Mouse (Mus musculus) limb, embryonic 10.5 days (tissue): Measurements from ENCODE around the gene Wdr74. TPM values are rescaled to one million over a fixed set of nuclear protein-coding genes. Genes with fewer than 3 reads are reported as not detected.

Experiments
- DNase-seq: peaks from one replicate; pipeline ENCODE4 v3.0.0-alpha.2; 2017; ENCODE audit warnings: low spot score
- H3K27ac ChIP-seq: fragments of 300-500 bp; sonication (generic); 2 replicates; pipeline ENCODE4 v1.5.1; 2016; ENCODE audit warnings: mild to moderate bottlenecking
- H3K27me3 ChIP-seq: fragments of 300-500 bp; sonication (generic); 2 replicates; pipeline ENCODE4 v1.6.1; 2016; ENCODE audit warnings: low read depth, mild to moderate bottlenecking; ENCODE audit not compliant: poor library complexity, severe bottlenecking
- H3K36me3 ChIP-seq: fragments of 300-500 bp; sonication (generic); 2 replicates; pipeline ENCODE4 v1.6.1; 2016; ENCODE audit warnings: mild to moderate bottlenecking, moderate library complexity
- H3K4me1 ChIP-seq: fragments of 300-500 bp; sonication (generic); 2 replicates; pipeline ENCODE4 v1.6.1; 2016
- H3K4me3 ChIP-seq: fragments of 300-500 bp; sonication (generic); 2 replicates; pipeline ENCODE4 v1.5.1; 2016; ENCODE audit warnings: mild to moderate bottlenecking, moderate library complexity
- H3K9me3 ChIP-seq: fragments of 300-500 bp; sonication (generic); replicated peaks from 2 replicates; pipeline ENCODE4 v1.6.1; 2016; ENCODE audit warnings: mild to moderate bottlenecking
- WGBS: fragments of 180-500 bp; shearing (Covaris S2); methylation state at CpG from one replicate; pipeline ENCODE4 v1.1.7; 2016; 5-methylcytosine and 5-hydroxymethylcytosine counted together
- polyA plus RNA-seq: library from polyadenylated mRNA; unstranded; fragments of >200 nt; fragmentation: Nextera tagmentation; extraction: Ambion mirVana; gene quantifications from 2 replicates; pipeline ENCODE4 v1.2.1, GENCODE M21; 2016

Gene Wdr74
- polyA plus RNA-seq = 121 and 145 TPM in 2 replicates

GRCm38 (mm10) chr19:8735389-8736159 is at the start of gene Wdr74:
Gene Wdr74, plus strand, starts transcription at chr19:8735827.
- Histone ChIP-seq H3K27me3 (no peaks in the 10 kb centered on the region), H3K4me3 (peak within 1 kb of the TSS; percentile 67), H3K9me3 (no peaks in the 10 kb centered on the region), H3K4me1 (peaks cover 12% of the 10 kb centered on the region), H3K36me3 (peaks cover 36% of the 10 kb centered on the region), H3K27ac (peak within 1 kb of the TSS; percentile 84)
- DNase-seq = peak; percentile 95
- WGBS = under 1% methylated on average over 32 of the region's 32 CpGs

- no peaks in the 10 kb centered on the region for H3K36me3 ChIP-seq
- no peaks in the 10 kb centered on the region for H3K9me3 ChIP-seq
- 80% methylated on average over 9 of the region's 9 CpGs for WGBS
- H3K4me3 ChIP-seq = no peak overlapping the region
- H3K27me3 ChIP-seq = no peaks in the 10 kb centered on the region
- no peak overlapping the region for H3K27ac ChIP-seq
- H3K4me1 ChIP-seq = no peaks in the 10 kb centered on the region
- DNase-seq = no peak
Observed at GRCm38 (mm10) chr19:8691871-8692539, 43.6 kb upstream of the Wdr74 start.

GRCm38 (mm10) chr19:8692740-8693139 is 42.9 kb upstream of the Wdr74 start:
- H3K9me3 ChIP-seq = no peaks in the 10 kb centered on the region
- no peaks in the 10 kb centered on the region for H3K36me3 ChIP-seq
- no peak for DNase-seq
- no peaks in the 10 kb centered on the region for H3K4me1 ChIP-seq
- H3K27ac ChIP-seq = no peak overlapping the region
- no peak overlapping the region for H3K4me3 ChIP-seq
- 69% methylated on average over 5 of the region's 5 CpGs for WGBS
- H3K27me3 ChIP-seq = no peaks in the 10 kb centered on the region

- WGBS = 55% methylated on average over 6 of the region's 6 CpGs
- no peaks in the 10 kb centered on the region for H3K27me3 ChIP-seq
- no peaks in the 10 kb centered on the region for H3K4me1 ChIP-seq
- no peaks in the 10 kb centered on the region for H3K36me3 ChIP-seq
- H3K4me3 ChIP-seq = no peak overlapping the region
- H3K27ac ChIP-seq = no peak overlapping the region
- no peak for DNase-seq
- no peaks in the 10 kb centered on the region for H3K9me3 ChIP-seq
Observed at GRCm38 (mm10) chr19:8695330-8695729, 40.3 kb upstream of the Wdr74 start.

GRCm38 (mm10) chr19:8699652-8700051 is 36.0 kb upstream of the Wdr74 start:
- H3K27me3 ChIP-seq = no peaks in the 10 kb centered on the region
- H3K9me3 ChIP-seq = no peaks in the 10 kb centered on the region
- H3K4me1 ChIP-seq = no peaks in the 10 kb centered on the region
- no peaks in the 10 kb centered on the region for H3K36me3 ChIP-seq
- WGBS = 81% methylated on average over 9 of the region's 9 CpGs
- H3K27ac ChIP-seq = no peak overlapping the region
- no peak for DNase-seq
- H3K4me3 ChIP-seq = no peak overlapping the region

GRCm38 (mm10) chr19:8702458-8702857 is 33.2 kb upstream of the Wdr74 start:
- no peak for DNase-seq
- H3K36me3 ChIP-seq = peaks cover 15% of the 10 kb centered on the region
- WGBS = 84% methylated on average over 3 of the region's 3 CpGs

GRCm38 (mm10) chr19:8703571-8703970 is 32.1 kb upstream of the Wdr74 start:
- Histone ChIP-seq H3K27ac (no peak overlapping the region), H3K4me3 (no peak overlapping the region), H3K4me1 (no peaks in the 10 kb centered on the region), H3K9me3 (no peaks in the 10 kb centered on the region), H3K36me3 (peaks cover 26% of the 10 kb centered on the region), H3K27me3 (no peaks in the 10 kb centered on the region)
- DNase-seq = no peak
- 60% methylated on average over 4 of the region's 4 CpGs for whole genome bisulfite sequencing

More at GRCm38 (mm10) chr19:8702458-8702857, 33.2 kb upstream of the Wdr74 start:
- H3K27me3 ChIP-seq = no peaks in the 10 kb centered on the region
- no peak overlapping the region for H3K4me3 ChIP-seq
- no peak overlapping the region for H3K27ac ChIP-seq
- H3K9me3 ChIP-seq = no peaks in the 10 kb centered on the region
- no peaks in the 10 kb centered on the region for H3K4me1 ChIP-seq

- Histone ChIP-seq H3K27me3 (no peaks in the 10 kb centered on the region), H3K9me3 (no peaks in the 10 kb centered on the region), H3K36me3 (peaks cover 42% of the 10 kb centered on the region), H3K27ac (0 out of 2 replicates have a peak overlapping the region, but pooled peaks have one; percentile 25), H3K4me1 (no peaks in the 10 kb centered on the region), H3K4me3 (no peak overlapping the region)
- 83% methylated on average over 6 of the region's 6 CpGs for WGBS
- DNase-seq = no peak
Observed at GRCm38 (mm10) chr19:8705026-8705708, 30.5 kb upstream of the Wdr74 start.

GRCm38 (mm10) chr19:8706132-8706667 is 29.4 kb upstream of the Wdr74 start:
- WGBS = 84% methylated on average over 7 of the region's 7 CpGs
- H3K9me3 ChIP-seq = no peaks in the 10 kb centered on the region
- H3K27ac ChIP-seq = no peak overlapping the region
- H3K36me3 ChIP-seq = peaks cover 52% of the 10 kb centered on the region
- DNase-seq = no peak
- no peaks in the 10 kb centered on the region for H3K27me3 ChIP-seq
- H3K4me1 ChIP-seq = no peaks in the 10 kb centered on the region
- H3K4me3 ChIP-seq = no peak overlapping the region

- peaks cover 7% of the 10 kb centered on the region for H3K4me1 ChIP-seq
- no peaks in the 10 kb centered on the region for H3K9me3 ChIP-seq
- no peak for DNase-seq
- H3K27me3 ChIP-seq = no peaks in the 10 kb centered on the region
- 96% methylated on average over 7 of the region's 7 CpGs for WGBS
- no peak overlapping the region for H3K4me3 ChIP-seq
- H3K27ac ChIP-seq = no peak overlapping the region
- H3K36me3 ChIP-seq = peaks cover 60% of the 10 kb centered on the region
Observed at GRCm38 (mm10) chr19:8706930-8707329, 28.7 kb upstream of the Wdr74 start.

GRCm38 (mm10) chr19:8708954-8709353 is 26.7 kb upstream of the Wdr74 start:
- Histone ChIP-seq H3K27me3 (no peaks in the 10 kb centered on the region), H3K27ac (no peak overlapping the region), H3K4me1 (peaks cover 17% of the 10 kb centered on the region), H3K4me3 (no peak overlapping the region), H3K9me3 (no peaks in the 10 kb centered on the region), H3K36me3 (peaks cover 65% of the 10 kb centered on the region)
- 94% methylated on average over 8 of the region's 8 CpGs for WGBS
- no peak for DNase-seq

- no peak for DNase-seq
- no peak overlapping the region for H3K27ac ChIP-seq
Observed at GRCm38 (mm10) chr19:8710057-8710456, 25.6 kb upstream of the Wdr74 start.

More at GRCm38 (mm10) chr19:8710057-8710456, 25.6 kb upstream of the Wdr74 start:
- Histone ChIP-seq H3K4me1 (peaks cover 21% of the 10 kb centered on the region), H3K27me3 (no peaks in the 10 kb centered on the region), H3K4me3 (no peak overlapping the region), H3K36me3 (peaks cover 65% of the 10 kb centered on the region), H3K9me3 (no peaks in the 10 kb centered on the region)
- 96% methylated on average over 2 of the region's 2 CpGs for WGBS
